Mouse (Mus musculus) lung, embryonic 16.5 days (tissue): ENCODE results near the gene Ly6g5b. TPM values are rescaled to one million over a fixed set of nuclear protein-coding genes. Genes with fewer than 3 reads are reported as not detected.

Source experiments
- ATAC-seq: fragments of 200-750 bp; cut with Nextera tagmentation; 2 replicates; pipeline ENCODE4 v1.8.0; 2017; ENCODE audit warnings: low read depth, mild to moderate bottlenecking, moderate library complexity
- H3K27ac ChIP-seq: fragments of 300-500 bp; sonication (generic); 2 replicates; pipeline ENCODE4 v1.5.1; 2014; ENCODE audit warnings: mild to moderate bottlenecking, control low read depth, low read length
- H3K27me3 ChIP-seq: fragments of 300-500 bp; sonication (generic); 2 replicates; pipeline ENCODE4 v1.6.1; 2014; ENCODE audit warnings: low read depth, low read length, mixed read lengths; ENCODE audit not compliant: control insufficient read depth, insufficient read depth
- H3K36me3 ChIP-seq: fragments of 300-500 bp; sonication (generic); 2 replicates; pipeline ENCODE4 v1.6.1; 2014; ENCODE audit warnings: low read length; ENCODE audit not compliant: control insufficient read depth, insufficient read depth
- H3K4me1 ChIP-seq: fragments of 300-500 bp; sonication (generic); replicated peaks from 2 replicates; pipeline ENCODE4 v1.6.1; 2014; ENCODE audit warnings: low read length, mixed read lengths; ENCODE audit not compliant: control insufficient read depth, insufficient read depth
- H3K4me2 ChIP-seq: fragments of 300-500 bp; sonication (generic); 2 replicates; pipeline ENCODE4 v1.6.1; 2014; ENCODE audit warnings: low read depth, low read length, control low read depth
- H3K4me3 ChIP-seq: fragments of 300-500 bp; sonication (generic); 2 replicates; pipeline ENCODE4 v1.5.1; 2014; ENCODE audit warnings: mild to moderate bottlenecking, low read length, control low read depth
- H3K9ac ChIP-seq: fragments of 300-500 bp; sonication (generic); 2 replicates; pipeline ENCODE4 v1.6.1; 2014; ENCODE audit warnings: low read length, control low read depth
- H3K9me3 ChIP-seq: fragments of 300-500 bp; sonication (generic); 2 replicates; pipeline ENCODE4 v1.6.1; 2016; ENCODE audit warnings: low read length; ENCODE audit not compliant: control insufficient read depth
- WGBS: fragments of 180-500 bp; shearing (Covaris S2); extraction: QIAGEN DNeasy Blood & Tissue Kit; methylation state at CpG from one replicate; pipeline ENCODE4 v1.1.7; 2014; 5-methylcytosine and 5-hydroxymethylcytosine counted together
- polyA plus RNA-seq: library from polyadenylated mRNA; unstranded; fragments of >200 nt; fragmentation: Nextera tagmentation; extraction: Ambion mirVana; gene quantifications from 2 replicates; pipeline ENCODE4 v1.2.1, GENCODE M21; 2015

The Ly6g5b gene
- polyA plus RNA-seq, 1 experiment from 2014 or later, result 0.60 TPM

DNA sequence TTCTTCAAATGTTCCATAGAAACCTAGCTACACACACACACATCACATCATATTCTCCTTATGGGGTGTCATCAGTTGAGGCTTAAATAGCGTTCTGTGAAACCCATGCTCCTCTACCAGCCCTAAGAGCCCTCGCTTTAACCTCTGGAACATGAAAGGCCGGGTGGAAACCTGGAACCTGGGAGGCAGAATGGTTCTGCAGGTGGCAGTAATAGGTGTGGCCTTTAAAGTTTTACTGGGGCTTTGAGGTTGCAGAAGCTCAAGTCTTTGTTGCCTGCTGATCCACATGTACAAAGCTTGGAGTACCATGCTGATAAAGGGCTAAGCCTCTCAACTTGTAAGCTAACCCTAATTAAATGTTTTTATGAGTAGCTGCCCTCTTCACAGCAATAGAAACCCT lies 32.1 kb upstream of the Ly6g5b start:
- no peak overlapping the region for H3K9ac ChIP-seq
- no peak overlapping the region for H3K4me2 ChIP-seq
- no peaks in the 10 kb centered on the region for H3K27me3 ChIP-seq
- H3K9me3 ChIP-seq, result no peaks in the 10 kb centered on the region
- H3K27ac ChIP-seq, result no peak overlapping the region
- no peak overlapping the region for H3K4me3 ChIP-seq
- peaks cover 85% of the 10 kb centered on the region for H3K36me3 ChIP-seq
- 54% methylated on average over 3 of the region's 3 CpGs for WGBS
- ATAC-seq, result no peak
- no peaks in the 10 kb centered on the region for H3K4me1 ChIP-seq

DNA sequence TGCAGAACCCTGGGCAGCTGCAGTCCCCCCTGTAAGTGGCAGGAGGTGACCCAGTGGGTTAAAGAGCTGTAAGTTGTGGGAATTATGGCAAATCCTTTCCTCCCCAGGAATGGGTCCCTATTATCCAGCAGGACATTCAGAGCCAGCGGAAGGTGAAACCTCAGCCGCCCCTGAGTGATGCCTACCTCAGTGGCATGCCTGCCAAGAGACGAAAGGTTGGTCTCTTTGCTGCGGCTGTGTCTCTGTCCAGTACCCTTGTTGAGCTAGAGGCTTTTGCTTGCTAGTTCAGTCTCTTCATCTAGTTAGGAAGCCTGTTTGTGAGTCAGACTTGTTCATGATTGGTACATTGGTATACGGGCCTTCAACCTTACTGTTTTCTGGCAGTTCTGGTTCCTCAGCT lies 30.9 kb upstream of the Ly6g5b start:
- Histone ChIP-seq H3K9ac (no peak overlapping the region), H3K27ac (no peak overlapping the region), H3K4me1 (no peaks in the 10 kb centered on the region), H3K4me3 (no peak overlapping the region), H3K9me3 (no peaks in the 10 kb centered on the region), H3K27me3 (no peaks in the 10 kb centered on the region), H3K4me2 (no peak overlapping the region), H3K36me3 (peaks cover 86% of the 10 kb centered on the region)
- 84% methylated on average over 5 of the region's 5 CpGs for WGBS
- no peak for ATAC-seq

DNA sequence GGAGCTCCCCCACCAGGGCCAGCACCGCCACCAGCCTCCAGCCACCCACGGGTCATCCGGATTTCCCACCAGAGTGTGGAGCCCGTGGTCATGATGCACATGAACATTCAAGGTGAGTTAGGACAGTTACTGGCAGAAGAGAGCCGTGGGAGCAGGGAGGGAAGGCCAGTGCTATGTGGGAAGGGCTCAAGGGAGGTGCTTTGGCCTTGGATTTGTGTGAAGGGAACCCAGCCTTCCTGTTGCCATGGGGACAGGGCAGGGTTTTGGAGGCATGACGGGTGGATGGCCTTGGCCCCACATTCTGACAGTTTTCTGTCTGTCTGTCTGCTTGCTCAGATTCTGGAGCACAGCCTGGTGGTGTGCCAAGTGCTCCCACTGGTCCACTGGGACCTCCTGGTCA lies 26.7 kb upstream of the Ly6g5b start:
- no peak overlapping the region for H3K9ac ChIP-seq
- no peaks in the 10 kb centered on the region for H3K9me3 ChIP-seq
- no peak overlapping the region for H3K4me2 ChIP-seq
- peaks cover 77% of the 10 kb centered on the region for H3K36me3 ChIP-seq
- peaks cover 3% of the 10 kb centered on the region for H3K4me1 ChIP-seq
- H3K27me3 ChIP-seq, result no peaks in the 10 kb centered on the region
- H3K4me3 ChIP-seq, result no peak overlapping the region
- ATAC-seq, result no peak
- H3K27ac ChIP-seq, result no peak overlapping the region
- 86% methylated on average over 6 of the region's 6 CpGs for WGBS

DNA sequence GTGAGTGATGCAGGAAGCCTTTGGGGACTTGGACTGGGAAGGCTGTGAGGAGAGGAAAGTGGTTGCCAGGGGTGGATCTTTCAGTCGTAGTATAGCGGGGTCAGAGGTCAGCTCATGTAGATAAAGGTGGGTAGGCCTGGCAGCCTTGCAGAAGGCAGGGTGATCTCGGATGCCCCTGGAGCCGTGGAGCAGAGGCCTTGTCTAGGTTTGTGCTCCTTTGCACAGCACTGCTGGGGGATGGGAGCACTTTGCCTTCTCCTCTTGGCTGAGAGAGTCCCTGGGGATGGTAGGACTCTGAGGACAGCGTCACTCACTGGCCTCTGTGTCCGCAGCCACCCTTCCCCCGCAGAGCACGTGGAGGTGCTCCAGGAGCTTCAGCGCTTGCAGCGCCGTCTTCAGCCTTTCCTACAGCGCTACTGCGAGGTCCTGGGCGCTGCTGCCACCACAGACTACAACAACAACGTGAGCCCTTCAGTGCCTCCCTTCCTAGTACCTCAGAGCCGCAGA lies 25.3 kb upstream of the Ly6g5b start:
- Histone ChIP-seq H3K9me3 (no peaks in the 10 kb centered on the region), H3K27me3 (no peaks in the 10 kb centered on the region), H3K4me1 (peaks cover 12% of the 10 kb centered on the region), H3K4me3 (no peak overlapping the region), H3K9ac (no peak overlapping the region), H3K4me2 (no peak overlapping the region), H3K36me3 (peaks cover 63% of the 10 kb centered on the region), H3K27ac (no peak overlapping the region)
- no peak for ATAC-seq
- 73% methylated on average over 16 of the region's 16 CpGs for WGBS

DNA sequence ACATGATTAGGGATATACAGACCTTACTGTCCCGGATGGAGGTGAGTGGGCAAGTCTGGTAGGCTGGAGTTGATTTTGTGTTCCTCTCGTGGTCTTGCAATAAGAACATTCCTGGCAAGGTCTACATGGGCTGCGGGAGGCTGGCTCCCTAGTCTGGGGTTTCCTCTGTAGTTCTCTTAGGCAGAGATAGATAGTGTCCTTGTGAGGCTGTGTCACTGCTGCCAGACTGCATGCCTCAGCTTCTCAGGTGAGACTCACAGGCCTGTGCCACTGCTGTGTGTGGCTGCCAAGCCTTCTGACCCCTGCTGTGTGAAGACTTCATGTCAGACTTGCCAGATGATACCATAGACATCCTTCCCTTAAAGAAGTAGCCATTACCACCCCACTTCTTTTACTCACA lies 24.0 kb upstream of the Ly6g5b start:
- no peak overlapping the region for H3K4me2 ChIP-seq
- H3K27me3 ChIP-seq, result no peaks in the 10 kb centered on the region
- peaks cover 12% of the 10 kb centered on the region for H3K4me1 ChIP-seq
- no peak overlapping the region for H3K4me3 ChIP-seq
- H3K9ac ChIP-seq, result no peak overlapping the region
- peaks cover 52% of the 10 kb centered on the region for H3K36me3 ChIP-seq
- 89% methylated on average over 3 of the region's 3 CpGs for WGBS
- no peak for ATAC-seq
- H3K9me3 ChIP-seq, result no peaks in the 10 kb centered on the region
- H3K27ac ChIP-seq, result no peak overlapping the region

DNA sequence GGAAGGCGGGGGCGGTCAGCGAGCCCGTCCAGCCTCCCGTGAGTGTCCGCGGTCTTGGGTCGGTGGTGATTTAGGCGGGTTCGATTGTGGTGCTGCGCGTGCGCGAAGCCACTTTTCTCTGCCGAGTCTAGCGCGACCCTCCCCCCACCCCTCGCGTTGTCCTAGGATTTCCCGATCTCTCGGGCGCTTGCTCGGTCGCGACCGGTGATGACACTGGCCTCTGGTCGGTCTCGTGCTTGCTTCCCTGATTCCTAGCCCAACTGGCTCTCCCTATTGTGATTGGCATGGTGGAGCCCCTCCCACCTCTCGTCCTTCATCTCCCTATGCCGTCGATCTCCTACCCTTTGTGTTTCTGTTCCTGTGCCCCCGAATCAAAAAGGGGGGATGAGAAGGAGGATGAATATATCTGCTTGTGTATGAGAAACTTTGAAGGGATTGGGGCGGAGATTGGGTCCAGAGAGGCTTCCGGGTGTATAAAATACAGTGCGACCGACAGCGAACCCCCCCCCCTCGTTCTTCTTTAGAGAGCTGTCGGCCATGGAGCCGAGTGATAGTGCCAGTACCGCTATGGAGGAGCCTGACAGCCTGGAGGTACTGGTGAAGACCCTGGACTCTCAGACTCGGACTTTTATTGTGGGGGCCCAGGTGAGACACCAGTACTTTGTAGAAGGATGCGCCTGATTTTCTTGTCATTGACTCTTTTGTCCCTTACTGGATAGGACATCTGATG lies 20.5 kb upstream of the Ly6g5b start:
- H3K9me3 ChIP-seq, result no peaks in the 10 kb centered on the region
- peak overlapping the region; percentile 97 for H3K27ac ChIP-seq
- peak; percentile 5; the same call in 1 of the 2 replicates for ATAC-seq
- peaks cover 20% of the 10 kb centered on the region for H3K36me3 ChIP-seq
- H3K9ac ChIP-seq, result peak overlapping the region; percentile 87
- H3K4me3 ChIP-seq, result peak overlapping the region; percentile 89
- peaks cover 14% of the 10 kb centered on the region for H3K4me1 ChIP-seq
- under 1% methylated on average over 40 of the region's 43 CpGs for WGBS
- H3K4me2 ChIP-seq, result peak overlapping the region; percentile 92
- no peaks in the 10 kb centered on the region for H3K27me3 ChIP-seq

DNA sequence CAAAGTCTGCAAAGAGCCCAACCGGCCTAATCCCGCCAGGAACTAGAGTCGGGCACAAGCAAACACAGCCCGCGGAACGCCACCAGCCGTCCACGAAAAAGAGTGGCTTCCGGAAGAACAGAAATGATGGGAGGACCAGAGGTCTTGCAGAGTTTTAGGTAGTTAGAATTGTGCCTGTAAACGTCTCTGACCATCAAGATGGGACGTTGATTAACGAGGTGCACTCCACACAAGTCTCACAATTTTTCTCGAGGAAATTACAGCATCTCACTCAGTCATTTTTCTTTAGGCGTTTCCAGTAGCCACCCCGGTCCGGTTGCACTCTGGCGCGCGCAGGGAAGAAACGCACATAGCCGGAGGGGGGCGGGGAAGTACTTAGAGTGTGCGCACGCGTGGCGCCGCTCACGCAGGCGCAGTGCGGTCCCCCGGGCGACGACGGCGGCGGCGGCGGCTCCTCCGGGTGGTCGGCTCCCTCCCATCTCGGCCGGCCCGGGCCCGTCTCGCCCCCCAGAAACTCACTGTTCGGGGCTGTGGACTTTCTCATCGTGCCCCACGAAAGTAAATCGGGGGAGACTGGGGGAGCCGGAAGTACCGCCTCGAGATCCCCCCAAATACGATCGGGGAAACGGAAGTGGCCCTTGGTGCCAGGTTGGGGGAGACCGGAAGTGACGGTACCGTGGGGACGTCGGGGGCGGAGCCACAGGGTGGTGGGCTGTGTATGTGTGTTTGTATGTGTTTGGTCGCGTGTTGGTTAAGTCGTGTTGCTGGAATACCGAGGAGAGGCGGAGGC lies 19.8 kb upstream of the Ly6g5b start, which contains the start of gene Bag6:
Gene Bag6, plus strand, starts transcription at position 378 of the 790 bp plus-strand sequence.
- Histone ChIP-seq H3K27me3 (no peaks in the 10 kb centered on the region), H3K27ac (peak within 1 kb of the TSS; percentile 97), H3K4me3 (peak within 1 kb of the TSS; percentile 89), H3K4me1 (peaks cover 14% of the 10 kb centered on the region), H3K9me3 (no peaks in the 10 kb centered on the region), H3K9ac (peak within 1 kb of the TSS; percentile 87), H3K36me3 (peaks cover 15% of the 10 kb centered on the region), H3K4me2 (peak within 1 kb of the TSS; percentile 92)
- WGBS, result under 1% methylated on average over 66 of the region's 66 CpGs
- peak; percentile 95 for ATAC-seq

DNA sequence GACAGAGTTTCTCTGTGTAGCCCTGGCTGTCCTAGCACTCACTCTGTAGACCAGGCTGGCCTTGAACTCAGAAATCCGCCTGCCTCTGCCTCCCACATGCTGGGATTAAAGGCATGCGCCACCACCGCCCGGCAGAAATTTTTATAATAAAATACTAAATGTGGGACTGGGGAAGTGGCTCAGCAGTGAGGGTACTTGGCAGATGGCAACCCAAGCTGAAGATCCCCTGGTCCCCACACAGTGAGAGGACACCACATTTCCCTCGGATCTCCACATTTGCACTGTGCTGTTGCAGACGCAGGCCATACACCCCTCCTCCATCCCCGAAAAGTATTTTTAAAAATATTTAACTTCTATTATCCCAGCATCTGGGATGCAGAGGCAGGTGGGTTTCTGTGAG lies 18.3 kb upstream of the Ly6g5b start:
- H3K9me3 ChIP-seq, result no peaks in the 10 kb centered on the region
- peaks cover 14% of the 10 kb centered on the region for H3K4me1 ChIP-seq
- peaks cover 3% of the 10 kb centered on the region; the same call in 1 of the 2 replicates for H3K36me3 ChIP-seq
- no peak overlapping the region for H3K4me3 ChIP-seq
- no peak for ATAC-seq
- WGBS, result 90% methylated on average over 7 of the region's 7 CpGs
- H3K4me2 ChIP-seq, result no peak overlapping the region
- H3K27ac ChIP-seq, result no peak overlapping the region
- H3K9ac ChIP-seq, result no peak overlapping the region
- H3K27me3 ChIP-seq, result no peaks in the 10 kb centered on the region

DNA sequence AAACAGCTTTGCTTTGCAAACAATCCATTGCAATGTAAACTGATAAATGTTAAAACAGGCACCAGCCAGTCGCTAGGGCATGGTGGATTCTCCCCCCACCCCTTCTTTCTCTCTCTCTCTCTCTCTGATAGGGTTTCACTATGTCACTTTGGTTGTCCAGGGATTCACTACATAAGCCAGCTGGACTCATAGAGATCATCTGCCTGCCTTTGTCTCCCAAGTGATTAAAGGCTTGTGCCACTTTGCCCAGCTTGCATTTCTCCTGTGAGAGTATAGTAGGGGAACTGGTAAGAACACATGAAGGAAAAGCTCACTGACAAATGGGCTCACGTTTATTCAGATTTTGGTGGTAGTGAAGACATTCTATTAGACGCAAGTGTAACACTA lies 16.9 kb upstream of the Ly6g5b start:
- WGBS, result 61% methylated on average over 3 of the region's 3 CpGs
- H3K27ac ChIP-seq, result no peak overlapping the region
- H3K36me3 ChIP-seq, result no peaks in the 10 kb centered on the region; the same call in 1 of the 2 replicates
- H3K27me3 ChIP-seq, result no peaks in the 10 kb centered on the region
- no peaks in the 10 kb centered on the region for H3K9me3 ChIP-seq
- H3K4me3 ChIP-seq, result no peak overlapping the region
- H3K4me1 ChIP-seq, result peaks cover 17% of the 10 kb centered on the region
- H3K4me2 ChIP-seq, result no peak overlapping the region
- ATAC-seq, result no peak
- no peak overlapping the region for H3K9ac ChIP-seq
